ENCODE assay signal across 15 mouse cellular contexts in genomic region chr4:111583562-111584237, GRCm38 (mm10).
DNase-seq lines count a peak whose midpoint lies in the region; ATAC-seq and TF ChIP-seq lines count a peak whose summit lies in the region.
"Had no signal": no experiment of that assay in that cellular context is flagged by ENCODE, and none has a peak within 500 bp of the region (broad histone marks: within the 10 kb centered on the region; RNA-seq: fewer than 3 reads in every experiment).

No protein-coding gene starts in this region.

- TF ChIP-seq CTCF in liver, adult 2 months (IDR thresholded peaks at IDR 0.05; ENCODE audit: low read depth, low read length) = no peak
- TF ChIP-seq CTCF in liver, postnatal 0 days (IDR thresholded peaks at IDR 0.05; ENCODE audit: low read depth) = no peak
- no peak for TF ChIP-seq CTCF in gastrocnemius, adult 2 months (IDR thresholded peaks at IDR 0.05)

- no peak for ATAC-seq in heart, embryonic 12.5 days (ENCODE audit: insufficient number of reproducible peaks, low FRiP score)
- ATAC-seq in liver, postnatal 0 days = no peak
- peak; percentile 61 for ATAC-seq in hindbrain, embryonic 15.5 days (ENCODE audit: low FRiP score, low read depth)
- ATAC-seq: activated CD4-positive, CD25-positive, alpha-beta regulatory T cell, adult 4 months had no signal

- H3K4me1 ChIP-seq in heart, embryonic 12.5 days (replicated peaks) = no peaks in the 10 kb centered on the region
- no peaks in the 10 kb centered on the region for H3K4me1 ChIP-seq in liver, adult 2 months (ENCODE audit: control insufficient read depth, insufficient read depth, low read length)
- no peaks in the 10 kb centered on the region for H3K4me1 ChIP-seq in liver, postnatal 0 days (ENCODE audit: insufficient read depth)
- peaks cover 16% of the 10 kb centered on the region for H3K4me1 ChIP-seq in hindbrain, embryonic 15.5 days (replicated peaks)
- H3K4me1 ChIP-seq: heart, embryonic 15.5 days; limb, embryonic 15.5 days; megakaryocyte, embryonic 14.5 days had no signal

- WGBS in heart, embryonic 12.5 days = 77% methylated on average over 10 of the region's 10 CpGs
- WGBS in liver, adult 2 months = 79% methylated on average over 10 of the region's 10 CpGs
- 72% methylated on average over 10 of the region's 10 CpGs for WGBS in liver, postnatal 0 days (ENCODE audit: insufficient replicate concordance)
- WGBS in hindbrain, embryonic 15.5 days = 67% methylated on average over 10 of the region's 10 CpGs

- no peak overlapping the region for H3K27ac ChIP-seq in heart, embryonic 12.5 days (ENCODE audit: poor library complexity, severe bottlenecking)
- no peak overlapping the region for H3K27ac ChIP-seq in liver, adult 2 months (replicated peaks; ENCODE audit: insufficient read depth, low read depth, low read length)
- no peak overlapping the region for H3K27ac ChIP-seq in liver, postnatal 0 days (ENCODE audit: low read depth)
- H3K27ac ChIP-seq in hindbrain, embryonic 15.5 days (replicated peaks) = no peak overlapping the region
- no peak overlapping the region for H3K27ac ChIP-seq in gastrocnemius, adult 2 months
- H3K27ac ChIP-seq: heart, embryonic 15.5 days; limb, embryonic 15.5 days had no signal

- no peaks in the 10 kb centered on the region for H3K36me3 ChIP-seq in heart, embryonic 12.5 days
- no peaks in the 10 kb centered on the region for H3K36me3 ChIP-seq in liver, adult 2 months (ENCODE audit: control insufficient read depth, insufficient read depth, low read length)
- H3K36me3 ChIP-seq in liver, postnatal 0 days (replicated peaks; ENCODE audit: insufficient read depth, low read length) = no peaks in the 10 kb centered on the region
- no peaks in the 10 kb centered on the region for H3K36me3 ChIP-seq in hindbrain, embryonic 15.5 days
- H3K36me3 ChIP-seq: G1E; heart, embryonic 15.5 days; limb, embryonic 15.5 days had no signal

- no peak for TF ChIP-seq EP300 in liver, postnatal 0 days (IDR thresholded peaks at IDR 0.05; ENCODE audit: low read depth)

- H3K9me3 ChIP-seq in heart, embryonic 12.5 days (replicated peaks) = no peaks in the 10 kb centered on the region
- no peaks in the 10 kb centered on the region for H3K9me3 ChIP-seq in liver, postnatal 0 days (ENCODE audit: low read length)
- H3K9me3 ChIP-seq in hindbrain, embryonic 15.5 days = no peaks in the 10 kb centered on the region
- H3K9me3 ChIP-seq: heart, embryonic 15.5 days; limb, embryonic 15.5 days; megakaryocyte, embryonic 14.5 days had no signal

- no peak for TF ChIP-seq POLR2A in liver, adult 2 months (IDR thresholded peaks at IDR 0.05; ENCODE audit: extremely low read depth, insufficient read depth, low read length)

- H3K27me3 ChIP-seq in heart, embryonic 12.5 days (replicated peaks) = no peaks in the 10 kb centered on the region
- no peaks in the 10 kb centered on the region for H3K27me3 ChIP-seq in liver, adult 2 months (ENCODE audit: control insufficient read depth, insufficient read depth, low read length)
- H3K27me3 ChIP-seq in liver, postnatal 0 days (ENCODE audit: insufficient read depth, low read length) = no peaks in the 10 kb centered on the region
- H3K27me3 ChIP-seq in hindbrain, embryonic 15.5 days = no peaks in the 10 kb centered on the region
- H3K27me3 ChIP-seq: heart, embryonic 15.5 days; limb, embryonic 15.5 days; megakaryocyte, embryonic 14.5 days had no signal

- H3K9ac ChIP-seq in heart, embryonic 12.5 days = no peak overlapping the region
- no peak overlapping the region for H3K9ac ChIP-seq in liver, adult 2 months (ENCODE audit: low read depth, low read length)
- H3K9ac ChIP-seq in liver, postnatal 0 days (replicated peaks) = no peak overlapping the region
- H3K9ac ChIP-seq in hindbrain, embryonic 15.5 days = no peak overlapping the region
- H3K9ac ChIP-seq: heart, embryonic 15.5 days; limb, embryonic 15.5 days had no signal

- H3K4me2 ChIP-seq in heart, embryonic 12.5 days = no peak overlapping the region
- H3K4me2 ChIP-seq in liver, postnatal 0 days (ENCODE audit: low read depth, low read length) = no peak overlapping the region
- H3K4me2 ChIP-seq in hindbrain, embryonic 15.5 days = no peak overlapping the region
- H3K4me2 ChIP-seq: heart, embryonic 15.5 days; limb, embryonic 15.5 days had no signal

- no peak overlapping the region for H3K4me3 ChIP-seq in heart, embryonic 12.5 days
- H3K4me3 ChIP-seq in liver, adult 2 months (ENCODE audit: insufficient read depth, low read depth, low read length) = no peak overlapping the region
- no peak overlapping the region for H3K4me3 ChIP-seq in liver, postnatal 0 days (ENCODE audit: low read depth, low read length)
- no peak overlapping the region for H3K4me3 ChIP-seq in hindbrain, embryonic 15.5 days
- H3K4me3 ChIP-seq in gastrocnemius, adult 2 months = no peak overlapping the region
- H3K4me3 ChIP-seq: heart, embryonic 15.5 days; limb, embryonic 15.5 days; megakaryocyte, embryonic 14.5 days had no signal

- no peaks in the 10 kb centered on the region for H3K79me2 ChIP-seq in liver, adult 2 months (ENCODE audit: control insufficient read depth, insufficient read depth, low read length)

- intact Hi-C loops in gastrocnemius, adult 2 months (cut with DNase I) = no loop called here

- peak; percentile 46 for DNase-seq in heart, adult 11 months
- DNase-seq in liver, adult 2 months (ENCODE audit: extremely low read depth, low read depth, low spot score) = peak; percentile 7
- no peak for DNase-seq in liver, postnatal 0 days
- peak; percentile 50 for DNase-seq in brain, adult 2 months (ENCODE audit: low read depth, low spot score)
- no peak for DNase-seq in gastrocnemius, adult 2 months
- no peak for DNase-seq in adrenal gland, adult 8-10 months
- DNase-seq: gastrocnemius, postnatal 14 days; thymus, postnatal 14 days had no signal

Comparison
In these comparisons a context has a peak if more than half of its experiments do, and no peak if none do; other contexts are left out.
1. DNase-seq: peak in heart, adult 11 months (single experiment), liver, adult 2 months (single experiment) and brain, adult 2 months (single experiment); none in liver, postnatal 0 days (single experiment), gastrocnemius, adult 2 months (single experiment) and adrenal gland, adult 8-10 months (single experiment).